Mouse (Mus musculus) embryo, embryonic 10 days (tissue): Measurements from ENCODE around the gene Nedd8.

ENCODE experiments used
- DNase-seq: peaks from one replicate; pipeline ENCODE4 v3.0.0-alpha.2; 2015; ENCODE audit warnings: low spot score

The Nedd8 gene

GRCm38 (mm10) chr14:55660636-55661035 is 11.3 kb downstream of the Nedd8 start:
- DNase-seq: no peak

GRCm38 (mm10) chr14:55659960-55660573 is 11.9 kb downstream of the Nedd8 start, which contains the start of gene Mdp1:
Gene Mdp1 (minus strand): TSS chr14:55660508.
- peak; percentile 90 for DNase-seq

DNA sequence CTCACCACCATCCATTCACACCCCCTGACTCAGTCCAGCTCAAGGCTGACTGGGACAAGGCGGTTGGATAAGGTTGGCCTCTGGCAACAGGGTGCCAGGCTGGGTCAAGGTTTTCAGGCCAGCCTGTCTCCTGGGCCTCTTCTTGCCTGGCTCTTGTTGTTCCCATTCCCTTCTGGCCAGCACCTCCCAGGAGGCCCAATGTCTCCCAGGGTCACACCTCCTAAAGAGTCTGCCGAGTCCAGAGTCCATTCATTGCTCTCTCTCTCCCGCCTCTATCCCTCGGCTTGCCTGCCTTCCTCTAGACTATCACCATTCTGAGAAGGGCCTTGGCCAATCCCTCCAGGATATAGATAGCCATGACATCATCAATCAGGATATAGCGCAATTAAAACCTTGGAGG is 13.9 kb downstream of the Nedd8 start:
- no peak for DNase-seq

- no peak for DNase-seq
Measured at GRCm38 (mm10) chr14:55656935-55657334, 15.0 kb downstream of the Nedd8 start.

DNA sequence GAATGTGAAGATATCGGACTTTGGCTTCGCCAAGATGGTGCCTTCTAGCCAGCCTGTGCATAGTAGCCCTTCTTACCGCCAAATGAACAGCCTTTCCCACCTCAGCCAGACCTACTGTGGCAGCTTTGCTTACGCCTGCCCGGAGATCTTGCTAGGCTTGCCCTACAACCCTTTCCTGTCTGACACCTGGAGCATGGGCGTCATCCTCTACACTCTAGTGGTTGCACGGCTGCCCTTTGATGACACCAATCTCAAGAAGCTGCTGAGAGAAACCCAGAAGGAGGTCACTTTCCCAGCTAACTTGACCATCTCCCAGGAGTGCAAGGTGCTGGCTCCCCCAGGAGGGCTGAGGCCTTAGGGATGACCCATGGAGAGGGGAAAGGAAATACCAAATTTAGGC is 20.4 kb downstream of the Nedd8 start:
- no peak for DNase-seq

DNA sequence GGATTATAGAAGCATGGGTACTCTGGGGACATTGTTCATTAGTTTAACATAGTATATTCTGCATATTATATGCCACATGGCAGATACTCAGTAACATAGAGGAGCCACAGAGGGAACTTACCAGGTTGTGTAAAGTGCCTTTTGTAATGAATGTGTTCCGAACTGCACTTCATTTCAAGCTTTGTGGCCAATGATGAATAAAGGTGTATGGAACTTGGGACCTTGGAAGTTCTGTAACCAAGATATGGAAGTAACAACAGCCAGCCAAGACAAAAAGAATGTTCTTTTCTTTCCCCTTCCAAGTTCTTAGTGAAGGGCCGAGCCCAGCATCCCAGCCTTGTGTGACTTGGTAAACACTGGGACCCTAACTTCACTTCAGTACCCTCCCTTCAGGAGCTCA is 22.0 kb downstream of the Nedd8 start, which contains the start of gene Tssk4:
TSS of gene Tssk4 (plus strand) at position 301 of the 400 bp plus-strand sequence.
- DNase-seq: no peak

DNA sequence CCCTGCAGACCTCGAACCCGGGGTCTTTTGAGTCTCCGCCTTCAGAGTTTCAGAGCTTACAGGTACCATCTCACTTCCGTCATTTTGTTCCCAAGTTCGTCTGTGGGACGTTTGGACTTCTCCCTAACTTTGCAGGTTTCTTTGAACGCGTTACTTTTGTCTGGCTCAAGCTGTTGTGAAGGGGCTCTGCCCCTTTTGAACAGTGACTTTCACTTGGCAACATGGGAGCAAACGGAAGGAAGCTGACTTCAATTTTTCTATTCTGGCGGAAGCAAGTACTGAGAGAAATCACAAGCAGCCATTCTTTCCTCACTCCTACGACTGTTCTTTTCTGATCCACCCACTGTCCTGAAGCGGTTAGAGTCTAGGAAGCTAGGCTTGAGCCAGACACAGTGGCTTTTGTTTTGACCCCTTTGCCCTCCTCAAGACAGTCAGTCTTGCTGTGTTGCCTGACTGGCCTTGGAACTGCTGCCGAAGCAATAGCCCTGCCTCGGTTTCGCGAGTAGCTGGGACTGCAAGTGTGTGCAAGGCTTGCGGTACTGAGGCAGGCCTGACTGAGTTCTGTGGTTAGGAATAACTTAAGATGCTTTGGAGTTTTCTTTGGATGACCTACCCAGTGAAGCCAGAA is 27.5 kb downstream of the Nedd8 start:
- peak; percentile 24 for DNase-seq

DNA sequence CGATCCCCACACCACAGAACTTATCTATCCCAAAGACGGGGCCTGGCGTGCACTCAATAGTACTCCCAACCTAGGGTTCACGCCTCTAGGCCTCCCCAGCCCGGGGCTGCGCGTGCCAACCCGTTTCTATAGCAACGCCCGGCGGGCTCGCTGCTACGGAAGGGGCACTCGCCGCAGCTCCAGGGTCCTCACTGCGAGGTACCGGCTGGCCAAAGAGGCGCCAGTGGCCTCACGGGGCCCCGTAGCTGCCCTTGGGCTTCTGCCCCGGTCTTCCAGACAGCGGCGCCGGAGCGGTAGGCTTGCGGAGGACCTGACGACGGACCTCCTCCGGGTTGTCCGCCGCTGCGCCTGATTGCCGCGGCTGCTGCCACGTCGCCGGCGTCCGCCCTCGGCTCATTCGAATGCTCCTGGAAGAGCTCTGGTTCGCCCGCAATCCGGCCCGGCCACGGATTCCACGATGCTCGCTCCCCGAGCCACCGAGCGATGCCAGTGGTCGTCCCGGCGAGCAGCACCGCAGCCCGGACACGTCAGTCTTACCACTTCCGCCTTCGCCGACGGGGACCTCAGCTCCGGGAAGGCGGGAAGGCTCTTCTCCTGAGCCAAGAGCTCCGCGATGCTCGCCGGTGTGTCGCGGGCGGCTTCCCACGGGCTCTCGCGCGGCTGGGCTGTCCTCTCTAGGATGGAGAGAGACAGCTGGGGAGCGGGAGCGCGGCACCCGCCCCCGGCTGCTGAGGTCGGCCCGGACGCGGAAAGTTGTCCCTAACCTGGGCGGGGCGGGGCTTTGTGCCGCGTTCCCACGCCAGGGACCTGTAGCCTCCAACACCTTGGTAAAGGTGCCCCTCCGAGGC is 28.6 kb downstream of the Nedd8 start, which contains the start of gene Tm9sf1:
TSS of gene Tm9sf1 (minus strand) at position 747 of the 848 bp plus-strand sequence.
- DNase-seq: peak; percentile 88

- DNase-seq: no peak
Measured at GRCm38 (mm10) chr14:55642679-55643059, 29.3 kb downstream of the Nedd8 start.

- DNase-seq: no peak
Measured at GRCm38 (mm10) chr14:55641291-55641690, 30.6 kb downstream of the Nedd8 start.

GRCm38 (mm10) chr14:55640816-55641215 is 31.1 kb downstream of the Nedd8 start:
- DNase-seq: no peak

- DNase-seq: no peak
Measured at GRCm38 (mm10) chr14:55637795-55638194, 34.1 kb downstream of the Nedd8 start, which contains the start of gene Gm49378. Gene Gm49378 (minus strand): TSS chr14:55637895.

DNA sequence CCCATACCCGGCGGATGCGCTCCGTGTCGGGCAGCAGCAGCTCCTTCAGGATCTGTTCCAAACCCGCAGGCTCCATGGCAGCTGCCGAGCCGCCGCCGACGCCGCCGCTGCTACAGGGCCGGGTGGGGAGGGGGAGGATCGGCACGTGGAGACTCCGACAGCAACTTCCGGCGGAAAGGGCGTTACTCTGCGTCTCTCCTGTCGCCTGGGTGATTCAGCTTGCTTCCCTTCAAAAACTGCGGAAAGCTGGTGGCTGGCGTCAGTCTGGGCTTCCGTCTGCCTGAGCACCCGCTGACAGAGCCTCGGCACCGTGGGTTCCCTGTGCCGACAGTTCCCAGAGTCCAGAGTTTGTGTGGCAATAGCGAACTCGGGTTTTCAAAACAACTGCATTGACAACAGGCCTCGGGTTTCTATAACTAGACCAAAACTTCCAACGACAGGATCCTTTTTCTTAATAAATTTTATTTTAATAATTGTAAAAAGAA is 36.4 kb downstream of the Nedd8 start, which contains the start of gene Ipo4:
TSS of gene Ipo4 (minus strand) at position 435 of the 485 bp plus-strand sequence.
- DNase-seq: peak; percentile 97

DNA sequence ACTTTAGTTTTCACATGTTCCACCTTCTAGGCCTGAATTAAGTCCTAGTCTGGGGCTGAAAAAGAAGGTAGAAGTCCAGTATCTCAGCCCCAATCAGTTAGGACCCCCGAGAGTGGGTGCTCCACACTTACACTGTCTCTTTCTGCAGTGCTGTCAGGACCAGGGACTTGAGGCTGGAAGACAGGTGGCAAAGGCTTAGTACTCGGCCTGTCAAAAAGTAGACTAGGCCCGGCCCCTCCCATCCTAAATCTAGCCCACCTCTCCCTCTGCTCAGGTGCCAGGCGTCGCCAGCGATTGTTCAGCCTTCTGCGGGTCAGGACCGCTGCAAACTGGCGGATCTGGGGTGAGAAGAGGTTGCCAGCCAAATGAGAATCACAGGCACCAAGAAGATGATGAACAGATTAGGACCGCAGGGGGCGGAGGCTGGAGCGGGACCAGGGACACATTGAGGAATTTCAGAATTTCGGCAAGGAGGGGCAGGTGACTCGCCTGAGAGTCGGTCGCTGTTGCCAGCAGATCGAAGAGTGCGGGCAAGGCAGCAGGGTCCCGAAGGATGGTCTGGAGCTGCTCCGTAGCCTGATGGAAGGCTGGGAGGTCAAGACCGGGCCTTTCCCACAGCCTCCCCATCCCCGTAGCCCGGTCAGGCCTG is 36.9 kb downstream of the Nedd8 start:
- DNase-seq: peak; percentile 37

GRCm38 (mm10) chr14:55629312-55629711 is 42.6 kb downstream of the Nedd8 start:
- DNase-seq: peak; percentile 52

DNA sequence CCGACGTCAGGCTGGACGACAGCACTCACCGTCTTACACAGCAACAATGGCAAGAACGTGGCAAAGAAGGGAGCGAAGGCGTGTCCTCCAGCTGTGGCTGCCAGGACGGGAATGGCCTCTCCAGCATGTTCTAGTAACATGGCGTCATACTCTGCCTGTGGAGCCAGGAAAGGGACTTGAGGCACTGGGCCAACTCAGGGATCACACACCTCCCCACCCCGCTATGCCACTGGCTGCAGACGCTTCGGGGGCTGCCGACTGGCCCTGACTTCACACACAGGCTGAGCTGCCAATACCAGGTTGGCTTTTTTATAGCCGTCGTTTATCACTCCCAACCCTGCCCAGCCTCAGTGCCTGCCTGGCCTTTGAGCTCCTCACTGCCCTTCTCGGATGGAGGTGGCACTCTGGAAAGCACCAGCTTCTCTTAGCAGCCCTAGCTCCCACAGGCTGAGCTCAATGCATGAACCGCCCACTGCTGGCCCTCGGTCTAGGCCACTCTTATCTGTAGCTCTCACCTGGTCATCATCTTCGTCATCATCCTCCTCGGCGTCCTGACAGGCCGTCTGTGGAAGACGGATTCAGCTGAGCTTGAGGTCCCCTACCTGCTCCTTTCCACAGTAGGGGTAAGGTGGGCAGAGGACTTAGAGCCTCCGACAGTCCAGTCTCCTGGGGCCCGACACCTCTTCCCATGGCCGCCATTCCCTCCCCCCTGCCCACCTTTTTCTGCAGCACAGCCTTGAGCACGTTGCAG is 43.7 kb downstream of the Nedd8 start:
- no peak for DNase-seq

DNA sequence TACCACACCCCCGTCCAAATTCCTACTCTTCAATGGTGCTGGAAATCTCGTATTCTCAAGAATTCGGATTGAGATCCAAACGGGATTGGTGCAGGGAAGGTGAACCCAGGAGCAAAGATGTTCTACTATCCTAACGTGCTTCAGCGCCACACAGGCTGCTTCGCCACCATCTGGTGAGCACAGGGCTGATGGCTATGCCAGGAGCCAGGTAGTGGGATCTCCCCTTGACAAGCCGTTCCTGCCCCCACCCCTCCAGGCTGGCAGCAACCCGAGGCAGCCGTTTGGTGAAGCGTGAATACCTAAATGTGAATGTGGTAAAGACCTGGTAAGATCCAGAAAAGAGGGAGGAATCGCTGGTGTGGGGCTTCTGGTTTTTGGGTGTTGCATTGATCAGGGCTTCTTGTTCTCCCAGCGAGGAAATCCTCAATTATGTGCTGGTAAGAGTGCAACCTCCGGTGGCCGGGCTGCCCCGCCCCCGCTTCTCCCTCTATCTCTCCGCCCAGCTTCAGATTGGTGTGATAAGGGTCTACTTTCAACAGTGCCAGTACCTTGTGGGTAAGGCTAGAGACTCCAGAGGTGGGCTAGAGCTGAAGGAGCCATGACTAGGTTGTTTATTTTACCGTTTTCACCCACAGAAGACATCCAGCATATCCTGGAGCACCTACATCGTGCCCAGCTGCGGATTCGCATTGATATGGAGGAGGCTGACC is 53.3 kb downstream of the Nedd8 start:
- DNase-seq: no peak

DNA sequence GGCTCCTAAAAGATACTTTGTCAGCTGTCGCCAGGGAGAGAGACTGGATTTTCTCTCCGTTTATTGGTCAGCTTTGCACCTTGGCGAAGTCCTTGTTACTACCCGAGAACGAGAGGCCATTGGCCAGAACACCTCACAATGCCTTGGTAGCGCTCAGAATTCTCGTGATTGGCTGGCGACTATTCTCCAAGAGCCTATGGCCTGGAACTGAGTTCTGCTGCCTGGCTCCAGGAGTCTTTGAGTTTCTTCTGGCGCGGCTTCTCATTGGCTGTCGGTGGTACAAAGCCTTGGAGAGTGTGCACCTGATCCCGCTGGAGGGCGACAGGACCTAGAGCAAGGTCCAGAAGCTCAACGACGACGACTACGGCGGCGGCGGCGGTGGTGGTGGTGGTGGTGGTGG is 54.1 kb downstream of the Nedd8 start, which contains the start of gene Rec8:
TSS of gene Rec8 (plus strand) at position 216 of the 400 bp plus-strand sequence.
- peak; percentile 81 for DNase-seq

GRCm38 (mm10) chr14:55616844-55617243 is 55.1 kb downstream of the Nedd8 start:
- DNase-seq: no peak

DNA sequence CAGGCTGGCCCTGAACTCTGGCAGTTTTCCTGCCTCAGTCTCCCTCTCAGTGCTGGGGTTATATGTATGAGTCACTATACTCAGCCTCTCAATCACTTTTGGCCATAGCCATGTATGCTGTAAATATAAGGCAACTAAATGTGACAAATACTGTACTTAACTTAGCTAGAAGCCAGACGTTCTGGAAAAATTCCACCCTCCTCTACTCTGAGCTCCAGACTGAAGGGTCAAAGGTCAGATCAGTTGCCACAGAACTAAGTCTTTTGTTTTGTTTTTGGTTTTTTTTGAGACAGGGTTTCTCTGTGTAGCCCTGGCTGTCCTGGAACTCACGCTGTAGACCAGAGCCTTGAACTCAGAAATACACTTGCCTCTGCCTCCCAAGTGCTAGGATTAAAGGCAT is 56.0 kb downstream of the Nedd8 start:
- DNase-seq: no peak
